Mouse (Mus musculus) kidney, adult 11 months (tissue): ENCODE results near the gene Adk.
A peak's percentile ranks its signal among the peaks of the same experiment; 100 is the strongest.
"Not testable (repeated sequence)": the region's sequence is repeated elsewhere in the genome, so short reads cannot be mapped to it uniquely, and the experiment has no call there.

ENCODE experiments used
- DNase-seq: peaks from one replicate; pipeline ENCODE4 v3.0.0; 2022

Adk gene

DNA sequence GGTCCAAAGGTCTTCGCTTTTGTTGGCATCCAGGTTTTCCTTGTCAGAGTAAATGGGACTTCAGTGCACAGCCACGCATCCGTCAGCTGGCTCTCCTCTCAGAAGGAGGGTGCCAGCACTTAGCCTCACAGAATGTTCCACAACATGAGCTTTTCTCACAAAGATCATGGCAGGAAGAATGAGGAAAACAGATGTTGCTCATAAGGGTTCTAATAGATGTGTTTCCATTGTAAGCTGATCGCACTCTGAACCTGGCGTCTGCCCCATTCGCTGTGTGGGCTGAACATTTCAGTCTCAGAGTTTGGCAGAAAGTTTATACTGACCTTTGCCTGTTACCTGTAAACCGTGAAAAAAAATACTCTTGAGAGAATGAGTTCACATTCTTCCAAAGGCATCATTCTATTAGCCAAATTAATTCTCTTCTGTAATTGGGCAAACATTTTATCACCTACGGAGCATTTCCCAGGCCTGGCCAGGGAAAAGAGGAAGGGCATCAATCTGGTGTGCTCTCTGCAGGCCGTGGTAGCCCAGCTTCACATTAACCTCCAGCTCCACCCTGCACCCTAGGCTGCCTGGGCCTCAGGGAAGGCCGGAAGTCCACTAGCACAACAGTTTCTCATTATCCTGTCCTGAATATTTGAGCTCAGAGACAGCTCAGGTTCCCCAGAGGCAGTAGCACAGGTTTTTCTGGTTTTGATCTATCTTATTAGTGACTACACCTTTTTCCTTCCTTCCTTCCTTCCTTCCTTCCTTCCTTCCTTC is 389.6 kb downstream of the Adk start:
- DNase-seq, result no peak

GRCm38 (mm10) chr14:21452581-21452980 is 400.2 kb downstream of the Adk start:
- no peak for DNase-seq

DNA sequence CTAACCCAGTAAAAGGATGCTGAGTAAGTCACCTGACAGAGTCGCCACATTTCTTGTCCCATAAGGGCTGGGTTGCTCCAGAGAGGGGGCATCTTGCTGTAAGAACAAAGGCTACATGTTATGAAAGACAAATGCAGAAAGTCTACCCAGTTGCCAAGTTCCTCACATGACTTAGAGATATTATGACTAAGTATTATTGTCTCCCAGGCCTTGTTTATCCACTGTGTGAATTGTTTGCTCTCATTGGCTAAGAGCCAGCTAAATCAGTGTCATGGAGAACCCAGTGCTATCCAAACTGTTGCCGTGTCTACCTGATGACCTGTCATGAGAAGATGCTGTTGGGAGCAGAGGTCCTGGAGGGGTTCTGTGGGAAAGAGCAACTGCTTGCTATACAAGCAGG is 401.5 kb downstream of the Adk start:
- no peak for DNase-seq

DNA sequence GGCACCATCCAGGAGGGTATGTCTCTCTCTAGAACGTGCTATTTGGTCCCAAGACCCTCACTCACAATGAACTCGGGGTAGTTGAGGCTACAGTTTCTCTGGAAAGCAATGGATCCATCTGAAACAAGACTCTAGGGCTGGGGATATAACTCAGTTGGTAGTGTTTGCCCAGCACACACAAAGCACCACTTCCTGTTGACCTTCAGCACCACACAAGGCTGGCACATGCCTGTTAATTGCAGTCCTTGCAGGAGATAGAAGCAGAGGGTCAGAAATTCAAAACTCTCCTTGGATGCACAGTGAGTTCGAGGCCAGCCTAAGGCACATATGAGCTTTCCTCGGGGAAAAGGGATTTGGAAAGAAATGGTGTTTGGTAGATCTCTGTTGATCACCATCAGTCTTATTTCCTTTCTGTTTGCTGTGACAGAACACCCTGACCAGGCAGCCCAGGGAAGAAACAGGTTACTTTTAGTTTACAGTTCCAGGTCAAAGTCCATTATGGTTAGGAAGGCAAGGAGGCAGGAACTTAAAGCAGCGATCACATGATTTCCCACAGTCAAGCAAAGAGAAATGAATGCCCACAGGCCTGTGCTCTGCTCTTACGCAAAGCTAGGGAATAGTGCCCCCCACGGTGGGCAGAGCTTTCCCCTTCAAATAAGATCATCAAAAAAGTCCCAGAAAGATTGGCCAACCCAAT is 403.4 kb downstream of the Adk start:
- DNase-seq, result no peak

DNA sequence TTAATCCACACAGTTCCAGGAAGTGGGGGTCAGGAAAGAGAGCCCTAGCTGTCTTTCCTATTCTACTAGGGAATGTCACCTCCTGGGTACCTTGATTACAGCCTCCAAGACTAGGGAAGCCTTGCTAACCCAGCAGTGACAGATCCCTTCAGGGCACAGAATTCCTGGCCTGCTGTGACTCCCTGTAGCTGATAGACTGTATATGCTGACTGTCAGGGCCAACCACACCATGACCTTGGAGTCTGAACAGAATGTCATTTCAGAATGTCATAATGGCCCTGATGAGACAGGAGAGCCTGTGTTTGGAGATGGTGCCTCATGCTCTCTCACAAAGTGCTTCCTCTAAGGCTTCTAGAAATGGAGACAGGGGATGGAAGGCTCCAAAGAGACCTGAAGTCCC is 404.2 kb downstream of the Adk start:
- no peak for DNase-seq

DNA sequence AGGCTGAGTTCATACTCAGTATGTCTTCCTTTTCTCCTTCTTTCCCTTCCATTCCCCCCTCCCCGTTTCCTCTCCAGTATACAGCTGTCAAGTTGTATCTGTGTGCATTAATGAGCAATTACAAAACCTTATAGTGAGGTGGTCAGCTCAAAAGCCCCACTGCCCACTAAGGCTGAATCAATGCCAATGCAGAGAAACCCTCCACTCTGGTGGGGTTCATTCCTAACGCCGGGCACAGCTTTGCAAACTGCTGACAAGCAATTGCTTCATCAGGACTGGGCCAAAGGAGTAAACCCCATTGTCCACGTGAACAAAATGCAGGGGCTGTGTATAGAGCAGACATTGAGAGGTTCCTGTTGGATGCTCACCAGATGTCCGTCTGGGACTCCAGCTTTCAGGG is 405.5 kb downstream of the Adk start:
- no peak for DNase-seq

DNA sequence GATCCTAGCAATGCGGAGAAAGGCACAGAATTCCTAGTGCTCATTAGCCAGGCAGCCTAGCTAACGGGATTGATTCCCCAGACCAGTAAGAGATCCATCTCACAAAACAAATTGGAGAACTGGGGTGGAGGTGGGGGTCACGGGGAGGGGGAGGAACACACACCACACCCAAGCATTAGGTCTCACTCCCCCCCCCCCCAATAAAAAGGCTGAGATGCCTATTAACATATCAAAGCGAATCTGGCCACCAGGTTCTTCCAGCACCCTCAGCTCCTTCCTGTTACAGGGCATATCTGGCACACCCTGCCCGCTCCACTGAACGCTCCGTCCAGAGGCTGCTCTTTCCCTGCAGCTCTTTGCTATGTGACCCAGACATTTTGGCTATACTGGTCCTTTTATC is 406.3 kb downstream of the Adk start:
- DNase-seq, result no peak

- no peak for DNase-seq
Observed at GRCm38 (mm10) chr14:21459163-21459562, 406.8 kb downstream of the Adk start.

- DNase-seq, result no peak
Observed at GRCm38 (mm10) chr14:21462398-21462797, 410.0 kb downstream of the Adk start.

DNA sequence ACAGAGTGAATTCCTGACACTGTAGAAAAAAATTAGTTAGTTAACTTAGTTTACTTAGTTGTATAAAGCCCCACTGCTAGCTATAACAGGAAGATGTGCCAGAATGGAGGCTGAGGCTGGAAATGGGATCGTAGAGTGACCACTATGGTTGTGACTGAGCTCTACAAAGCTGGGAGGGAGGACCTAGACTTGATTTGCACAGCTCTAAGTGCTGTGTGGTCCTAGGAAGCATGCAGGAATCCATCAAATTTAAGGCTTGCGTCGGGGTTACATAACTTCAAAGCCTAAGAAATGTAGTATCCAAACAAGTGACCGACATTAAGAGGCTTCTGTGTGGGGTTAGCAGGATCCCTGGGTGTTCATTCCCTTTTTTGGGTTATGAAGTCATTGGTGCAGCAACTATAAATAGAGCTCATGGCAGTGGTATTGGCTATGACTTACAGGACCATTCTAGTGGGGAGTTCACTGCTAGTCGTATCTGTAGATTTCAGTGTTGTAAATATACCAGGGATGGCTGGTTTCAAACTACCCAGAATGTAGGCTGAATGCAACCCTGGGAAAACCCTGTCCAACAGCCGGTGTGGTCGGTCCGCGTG is 410.8 kb downstream of the Adk start:
- DNase-seq, result no peak

- DNase-seq, result no peak
Observed at GRCm38 (mm10) chr14:21470386-21470785, 418.0 kb downstream of the Adk start.

- no peak for DNase-seq
Observed at GRCm38 (mm10) chr14:21471975-21472374, 419.6 kb downstream of the Adk start.

GRCm38 (mm10) chr14:21474593-21475132 is 422.3 kb downstream of the Adk start:
- DNase-seq, result peak; percentile 18

- DNase-seq, result peak; percentile 36
Observed at GRCm38 (mm10) chr14:21477181-21477580, 424.8 kb downstream of the Adk start.

DNA sequence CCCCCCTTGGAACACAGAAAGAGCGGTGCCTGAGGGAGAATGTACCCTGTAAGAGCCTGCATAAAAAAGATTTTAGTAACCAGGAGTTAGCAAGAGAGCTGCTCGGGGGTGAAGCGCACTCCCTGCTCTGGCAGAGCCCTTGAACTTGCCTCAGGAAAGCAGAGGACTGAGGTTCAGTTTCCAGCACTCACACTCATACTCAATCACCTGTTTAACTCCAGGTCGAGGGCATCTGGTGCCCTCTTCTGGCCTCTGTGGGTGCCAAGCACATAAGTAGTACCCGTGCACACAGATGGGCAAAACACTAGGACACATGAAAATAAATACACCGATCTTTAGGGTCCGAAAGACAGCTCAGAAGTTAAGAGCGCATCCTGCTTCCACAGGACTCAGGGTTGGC is 427.2 kb downstream of the Adk start:
- DNase-seq, result no peak

DNA sequence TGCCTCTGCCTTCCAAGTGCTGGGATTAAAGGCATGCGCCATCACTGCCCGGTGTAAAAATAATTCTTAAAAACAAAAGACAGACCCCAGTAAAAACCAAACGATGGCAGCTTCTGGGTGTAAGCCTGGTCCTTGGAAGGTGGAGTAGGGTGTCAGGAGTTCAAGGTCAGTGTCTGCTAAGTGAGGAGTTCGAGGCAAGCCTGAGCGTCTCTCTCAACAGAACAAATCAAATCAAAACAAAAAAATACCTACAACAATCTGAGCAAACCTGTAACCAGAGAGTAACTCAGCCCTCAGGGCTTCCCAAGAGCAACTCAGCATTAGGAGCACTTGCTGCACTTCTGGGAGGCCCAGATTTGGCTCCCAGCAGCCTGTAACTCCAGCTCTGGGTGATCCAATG is 427.8 kb downstream of the Adk start:
- DNase-seq, result no peak

- no peak for DNase-seq
Observed at GRCm38 (mm10) chr14:21481231-21481630, 428.9 kb downstream of the Adk start, which contains the start of gene Kat6b. TSS of gene Kat6b (plus strand) at chr14:21481434.

DNA sequence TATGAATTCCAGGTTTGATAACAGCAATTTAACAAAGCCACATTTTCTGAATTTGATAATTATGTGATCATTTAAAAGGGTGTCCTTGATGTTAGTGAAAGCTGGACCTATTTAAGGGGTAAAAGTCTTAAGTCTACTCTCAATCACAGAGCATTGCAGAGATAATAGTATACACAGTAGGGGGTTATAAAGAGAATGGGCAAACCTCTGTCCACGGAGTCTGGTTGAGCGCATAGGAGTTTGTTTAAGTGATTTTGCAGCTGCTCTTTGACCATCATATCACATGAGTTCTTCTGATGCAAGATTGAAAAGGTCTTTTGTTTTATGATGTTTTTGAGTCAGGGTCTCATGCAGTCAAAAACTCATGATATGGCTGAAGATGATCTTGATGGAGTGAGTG is 431.8 kb downstream of the Adk start:
- DNase-seq, result no peak

GRCm38 (mm10) chr14:21484693-21485092 is 432.3 kb downstream of the Adk start:
- DNase-seq, result no peak

GRCm38 (mm10) chr14:21485961-21486520 is 433.7 kb downstream of the Adk start:
- DNase-seq, result no peak

DNA sequence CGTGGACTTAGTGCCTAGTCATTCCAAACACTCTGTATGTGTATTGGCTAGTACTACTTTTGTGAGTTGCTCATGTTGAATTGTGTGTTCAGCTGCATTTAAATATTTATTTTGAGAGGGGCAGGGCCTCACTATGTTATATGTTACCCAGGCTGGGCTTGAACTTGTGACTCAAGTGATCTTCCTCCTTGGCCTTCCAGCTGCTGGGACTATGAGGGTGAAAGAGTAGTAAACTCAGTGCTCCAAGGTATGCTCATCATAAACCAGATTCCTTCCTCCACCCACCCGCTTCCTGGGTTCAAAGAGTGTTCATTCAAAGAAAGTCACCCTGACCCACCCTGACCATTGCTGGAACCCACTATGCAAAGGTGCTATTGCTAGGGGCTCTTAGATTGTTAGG is 434.8 kb downstream of the Adk start:
- not testable (repeated sequence) for DNase-seq

DNA sequence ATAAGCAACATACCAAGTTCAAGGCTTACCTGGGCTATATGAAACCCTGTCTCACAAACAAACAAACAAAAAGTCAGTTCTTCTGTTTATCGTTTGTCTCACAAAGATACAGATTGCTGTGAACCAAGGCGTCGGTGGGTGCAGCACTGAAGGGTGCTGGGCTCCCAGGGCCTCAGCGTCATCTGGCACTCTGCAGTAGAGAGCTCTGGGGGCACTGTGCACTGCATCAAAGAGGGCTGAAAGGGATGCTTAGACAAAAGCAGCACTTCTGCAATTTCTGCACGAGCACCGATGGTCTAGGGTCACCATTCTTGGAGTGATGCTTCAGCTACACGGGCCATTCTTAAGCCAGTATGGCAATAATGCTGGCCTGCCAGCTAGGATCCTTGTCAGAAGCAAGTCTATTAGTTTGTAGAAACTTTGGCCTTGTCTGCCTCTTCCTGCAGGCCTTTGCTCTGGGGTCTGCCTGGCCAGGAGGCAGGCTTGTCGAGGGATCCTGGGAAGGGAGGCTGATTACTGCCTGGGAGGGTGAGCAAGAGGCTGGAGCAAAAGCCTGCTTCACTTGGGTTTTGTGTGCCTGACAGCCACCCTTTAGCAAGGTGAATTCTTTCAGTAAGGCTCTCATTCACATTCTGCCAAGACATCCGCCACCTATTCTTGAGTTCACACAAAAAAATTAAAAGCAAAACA is 436.2 kb downstream of the Adk start:
- DNase-seq, result not testable (repeated sequence)

DNA sequence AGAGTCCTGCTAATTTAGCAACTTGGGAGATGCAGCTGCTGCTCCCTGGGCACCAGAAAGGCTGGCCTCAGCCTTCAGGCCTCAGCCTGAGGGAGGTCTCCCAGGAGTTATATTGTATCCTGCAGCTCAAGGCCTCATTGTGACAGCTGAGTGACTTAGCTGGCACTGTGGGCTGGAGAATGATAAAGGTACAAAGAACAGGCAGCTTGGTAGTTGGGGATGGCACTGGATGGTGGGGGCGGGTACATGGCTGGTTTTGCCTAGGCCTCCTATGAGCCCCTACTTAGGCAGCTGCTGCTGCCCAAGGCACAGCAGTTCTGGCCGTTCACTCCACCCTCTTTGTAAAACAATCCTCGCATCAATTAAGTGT is 436.7 kb downstream of the Adk start:
- no peak for DNase-seq
